Mouse (Mus musculus): ENCODE measurements around the gene Stk39.

Stk39 gene

DNA sequence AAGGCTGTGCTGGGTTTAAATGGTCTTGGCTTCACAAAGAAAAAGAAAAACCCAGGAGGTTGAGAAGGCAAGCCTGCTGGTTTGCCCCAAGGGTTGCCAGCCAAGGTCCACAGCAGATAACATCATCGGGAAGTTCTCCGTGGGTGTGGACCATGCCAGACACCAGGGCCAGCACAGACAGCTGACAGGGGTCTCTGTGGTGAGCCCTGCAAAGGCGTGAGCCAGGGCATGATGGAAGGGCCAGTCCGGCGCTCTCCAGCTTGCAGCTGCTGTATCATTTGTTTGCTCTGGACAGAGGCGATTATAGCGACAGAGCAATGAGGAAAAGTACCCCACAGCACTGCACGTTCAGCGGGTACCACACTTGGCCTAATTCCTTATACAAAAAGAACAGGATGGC is 126.8 kb downstream of the Stk39 start:
- 84% methylated on average over 9 of the region's 9 CpGs for WGBS

DNA sequence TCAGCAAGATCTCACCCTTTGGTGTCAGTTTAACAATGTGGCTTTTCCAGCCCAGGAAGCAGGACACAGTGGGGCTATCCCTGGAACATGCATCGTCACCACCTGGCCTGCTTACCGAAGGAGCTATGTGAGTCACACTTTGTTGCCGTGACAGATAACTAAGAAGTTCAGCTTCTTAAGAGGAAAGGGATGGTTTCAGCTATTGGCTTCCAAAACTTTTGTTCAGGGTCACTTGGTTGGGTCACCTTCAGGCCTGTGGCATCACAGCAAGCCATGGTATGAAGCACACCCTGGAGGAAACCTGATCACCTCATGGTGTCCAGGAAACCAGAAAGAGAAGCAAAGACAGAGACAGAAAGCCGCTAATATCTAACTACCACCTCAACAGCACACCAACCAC is 128.3 kb downstream of the Stk39 start:
- 82% methylated on average over 4 of the region's 4 CpGs for WGBS

GRCm38 (mm10) chr2:68342122-68342646 is 129.9 kb downstream of the Stk39 start:
- 83% methylated on average over 7 of the region's 7 CpGs for WGBS

DNA sequence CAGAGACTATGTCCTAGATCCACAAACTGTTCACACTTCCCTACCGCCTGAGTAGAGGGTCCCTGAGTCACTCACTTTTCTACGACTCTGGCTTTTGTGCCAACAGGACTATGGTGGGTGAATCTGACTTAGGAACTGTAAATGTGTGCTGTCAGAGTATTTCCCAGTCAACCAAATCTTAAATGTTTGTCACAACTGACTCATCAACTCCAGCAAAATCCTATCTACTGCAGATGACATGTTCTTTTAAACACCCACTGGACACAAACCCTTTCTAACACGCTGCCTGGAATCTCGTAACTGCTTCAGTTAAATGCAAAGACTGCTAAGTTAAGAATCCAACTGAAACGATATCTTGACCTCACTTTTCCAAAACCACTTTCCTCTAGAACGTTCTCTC is 135.2 kb downstream of the Stk39 start:
- 56% methylated on average over 6 of the region's 6 CpGs for WGBS

GRCm38 (mm10) chr2:68334945-68335344 is 137.1 kb downstream of the Stk39 start:
- WGBS = 74% methylated on average over 5 of the region's 5 CpGs

- WGBS = 57% methylated on average over 5 of the region's 5 CpGs
Observed at GRCm38 (mm10) chr2:68325306-68325705, 146.8 kb downstream of the Stk39 start.

GRCm38 (mm10) chr2:68321230-68321629 is 150.8 kb downstream of the Stk39 start:
- WGBS = 66% methylated on average over 5 of the region's 5 CpGs

DNA sequence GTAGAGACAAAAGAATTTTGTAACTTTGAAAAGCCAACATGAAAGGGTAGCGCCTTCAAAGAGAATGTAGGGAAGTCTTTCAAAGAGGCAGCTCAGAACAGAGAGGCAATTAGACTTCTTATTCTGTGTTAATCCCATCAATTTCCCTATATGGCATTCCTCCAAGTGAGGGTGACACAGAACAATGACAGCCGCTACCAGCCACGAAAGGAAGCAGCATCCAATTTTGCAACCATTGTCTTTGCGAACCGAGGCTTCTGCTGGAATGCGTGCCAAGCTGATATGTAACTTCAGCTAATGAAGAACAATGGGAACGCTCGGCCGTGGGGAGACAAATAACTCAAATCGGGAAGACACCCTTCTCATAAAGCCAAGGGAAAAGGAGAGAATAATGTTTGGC is 151.4 kb downstream of the Stk39 start:
- WGBS = 42% methylated on average over 10 of the region's 10 CpGs

DNA sequence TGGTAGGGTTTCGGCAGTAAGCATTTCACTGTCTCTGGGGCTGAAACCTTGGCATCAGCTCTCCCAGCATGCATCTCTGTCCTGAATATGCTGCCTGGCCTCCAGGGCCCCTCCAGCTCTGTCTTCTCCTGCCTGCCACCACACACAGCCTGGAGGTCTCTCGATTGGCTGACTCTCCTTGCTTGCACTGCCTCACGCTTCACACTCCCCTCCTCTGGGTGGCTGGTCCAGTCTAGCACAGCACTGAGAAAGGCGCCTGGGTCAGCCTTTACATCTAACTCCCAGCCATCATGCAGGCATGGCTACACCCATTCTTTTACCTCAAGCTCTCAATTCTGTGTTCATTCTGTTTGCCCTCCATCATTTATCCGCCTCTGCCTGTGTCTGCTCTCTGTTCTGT is 153.6 kb downstream of the Stk39 start:
- WGBS = 81% methylated on average over 5 of the region's 5 CpGs

GRCm38 (mm10) chr2:68317895-68318294 is 154.2 kb downstream of the Stk39 start:
- WGBS = 79% methylated on average over 9 of the region's 9 CpGs

DNA sequence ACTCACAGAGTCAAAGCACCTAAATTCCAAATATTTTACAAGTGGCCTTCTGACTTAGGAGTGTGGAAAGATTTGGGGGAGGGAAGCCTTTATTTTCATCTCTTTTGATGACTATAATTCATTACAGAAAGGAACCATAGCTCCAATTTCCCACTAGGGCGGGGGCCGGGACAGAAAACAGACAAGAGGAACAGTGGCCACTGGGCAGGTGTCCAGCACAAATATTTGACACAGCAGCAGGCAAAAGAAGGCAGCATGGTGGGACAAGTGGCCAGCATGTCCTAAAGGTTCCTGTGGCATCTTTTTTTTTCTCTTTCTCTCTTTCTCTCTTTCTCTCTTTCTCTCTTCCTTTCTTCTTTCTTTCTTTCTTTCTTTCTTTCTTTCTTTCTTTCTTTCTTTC is 154.6 kb downstream of the Stk39 start:
- 52% methylated on average over 2 of the region's 2 CpGs for WGBS

GRCm38 (mm10) chr2:68315258-68315657 is 156.8 kb downstream of the Stk39 start:
- 77% methylated on average over 11 of the region's 11 CpGs for WGBS

DNA sequence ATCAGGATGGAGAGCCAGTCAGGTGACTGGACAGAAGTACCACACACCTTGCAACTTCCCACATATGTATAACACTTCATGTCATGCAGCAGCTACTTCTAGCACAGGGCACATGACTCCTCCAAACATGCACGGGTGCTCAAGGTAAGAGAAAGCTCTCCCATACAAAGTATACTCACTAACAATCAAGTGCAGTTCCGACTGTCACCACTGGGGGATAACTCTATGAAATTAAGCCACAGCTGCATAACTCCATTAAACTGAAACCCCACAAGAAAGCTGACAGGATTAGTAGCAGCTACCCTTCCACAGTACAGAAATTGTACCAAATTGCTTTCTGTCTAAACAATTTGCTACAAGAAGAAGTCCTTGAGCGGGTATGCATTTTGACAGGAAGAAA is 161.9 kb downstream of the Stk39 start:
- WGBS = 91% methylated on average over 3 of the region's 3 CpGs

GRCm38 (mm10) chr2:68306519-68306918 is 165.5 kb downstream of the Stk39 start:
- WGBS = 42% methylated on average over 4 of the region's 4 CpGs

- 57% methylated on average over 6 of the region's 6 CpGs for WGBS
Observed at GRCm38 (mm10) chr2:68304771-68305460, 167.2 kb downstream of the Stk39 start.

- WGBS = 56% methylated on average over 4 of the region's 4 CpGs
Observed at GRCm38 (mm10) chr2:68301811-68302542, 170.1 kb downstream of the Stk39 start.

DNA sequence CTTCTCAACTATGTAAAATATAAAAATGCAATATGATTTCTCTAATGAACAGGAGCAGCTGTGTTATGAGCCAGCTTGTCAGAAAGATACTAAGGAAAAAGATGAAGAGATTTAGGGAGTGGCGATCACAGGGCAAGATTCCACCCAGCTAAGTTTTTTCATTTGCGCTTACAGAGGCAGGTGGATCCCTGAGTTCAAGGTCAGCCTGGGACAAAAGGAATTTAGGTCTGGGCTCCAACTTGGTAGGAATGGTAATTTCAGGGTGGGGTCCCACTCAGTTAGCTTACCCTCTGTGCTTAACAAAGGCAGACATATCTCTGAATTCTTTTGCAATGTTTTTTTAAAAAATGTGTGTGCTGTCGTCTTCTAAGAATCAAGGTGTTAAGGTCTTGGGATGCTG is 173.7 kb downstream of the Stk39 start:
- WGBS = 95% methylated on average over 3 of the region's 3 CpGs

- WGBS = 95% methylated on average over 2 of the region's 2 CpGs
Observed at GRCm38 (mm10) chr2:68297955-68298354, 174.1 kb downstream of the Stk39 start.

- 88% methylated on average over 2 of the region's 2 CpGs for WGBS
Observed at GRCm38 (mm10) chr2:68296743-68297142, 175.3 kb downstream of the Stk39 start.

GRCm38 (mm10) chr2:68292539-68293320 is 179.3 kb downstream of the Stk39 start:
- 86% methylated on average over 16 of the region's 16 CpGs for WGBS

DNA sequence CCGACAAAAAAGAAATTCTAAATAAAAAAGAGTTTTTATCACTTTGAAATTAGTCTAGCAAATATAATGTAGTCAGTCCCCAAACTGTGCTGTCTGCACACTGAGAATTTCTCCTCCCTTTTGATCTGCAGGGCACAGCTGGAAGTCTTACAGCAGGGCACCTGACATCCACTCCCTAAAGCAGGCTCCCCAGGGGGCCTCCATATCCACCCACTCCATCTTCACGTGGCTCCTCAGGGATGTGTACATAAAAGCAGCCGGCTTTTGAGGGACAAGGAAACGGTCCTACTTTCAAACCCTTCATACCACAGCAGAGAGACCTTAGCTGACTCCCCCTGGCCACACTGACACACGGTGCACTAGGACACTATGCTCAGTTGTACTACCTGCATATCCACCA is 180.2 kb downstream of the Stk39 start:
- WGBS = 71% methylated on average over 5 of the region's 5 CpGs

DNA sequence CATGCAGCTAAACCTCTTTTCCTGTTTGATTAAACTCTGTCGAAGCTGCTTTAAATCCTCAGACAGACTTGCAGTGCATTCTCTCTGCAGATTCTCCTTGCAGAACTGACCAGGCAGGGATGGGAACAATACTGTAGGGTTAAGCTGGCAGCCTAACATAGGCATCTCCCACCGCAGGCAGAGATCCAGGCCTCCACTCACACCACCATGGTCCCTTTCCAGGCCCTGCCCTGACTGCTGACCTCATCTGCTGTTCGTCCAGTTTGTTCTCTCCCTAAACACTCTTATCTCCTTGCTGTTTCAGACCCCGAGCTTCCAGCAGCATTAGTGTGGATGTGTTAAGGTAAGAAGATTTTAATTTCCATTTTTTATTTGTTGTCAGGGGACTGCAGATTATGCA is 182.1 kb downstream of the Stk39 start:
- WGBS = 76% methylated on average over 4 of the region's 4 CpGs

All from cerebral cortex, adult 2 months (tissue).